Mouse (Mus musculus): Measurements from ENCODE around the gene Cdh8.
"Not testable (repeated sequence)": the region's sequence is repeated elsewhere in the genome, so short reads cannot be mapped to it uniquely, and the experiment has no call there.

Gene Cdh8

DNA sequence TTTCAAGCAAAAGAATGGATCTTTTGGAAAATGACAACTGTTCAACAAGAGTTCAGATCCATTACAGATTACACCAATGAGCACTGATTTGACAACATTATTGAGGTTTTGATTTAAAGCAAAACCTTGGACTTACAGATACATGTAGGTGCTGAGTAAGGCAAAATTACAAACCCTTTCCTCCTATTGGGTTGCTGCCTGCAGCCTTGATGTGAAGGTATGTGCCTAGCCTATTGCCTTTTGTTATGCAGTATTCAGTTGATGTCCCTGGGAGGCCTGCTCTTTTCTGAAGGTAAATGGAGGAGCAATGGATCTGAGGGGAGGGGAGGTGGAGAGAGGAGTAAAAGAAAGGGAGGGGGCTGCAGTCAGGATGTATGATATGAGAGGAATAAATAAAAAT lies 135.9 kb downstream of the Cdh8 start:
- DNase-seq (ENCODE audit: low spot score), result no peak

DNA sequence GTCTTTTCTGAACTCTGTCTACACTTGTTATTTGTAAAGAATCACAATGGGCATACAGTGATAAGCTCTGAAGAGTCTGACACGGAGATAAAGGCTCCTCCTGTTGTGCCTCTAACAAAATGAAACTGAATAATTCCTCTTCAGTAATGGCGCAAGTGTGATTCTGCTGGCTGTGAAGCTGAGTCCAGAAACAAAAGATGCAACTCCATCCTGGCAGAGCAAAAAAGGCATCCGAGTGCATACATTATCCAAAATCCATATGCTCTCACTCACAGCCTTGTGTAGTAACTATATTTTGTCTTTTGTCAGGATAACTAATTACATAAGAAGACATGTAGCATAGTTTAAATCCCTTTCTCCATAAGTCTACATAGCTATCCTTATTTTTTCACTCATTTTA lies 149.1 kb downstream of the Cdh8 start:
- DNase-seq (ENCODE audit: low spot score), result no peak

DNA sequence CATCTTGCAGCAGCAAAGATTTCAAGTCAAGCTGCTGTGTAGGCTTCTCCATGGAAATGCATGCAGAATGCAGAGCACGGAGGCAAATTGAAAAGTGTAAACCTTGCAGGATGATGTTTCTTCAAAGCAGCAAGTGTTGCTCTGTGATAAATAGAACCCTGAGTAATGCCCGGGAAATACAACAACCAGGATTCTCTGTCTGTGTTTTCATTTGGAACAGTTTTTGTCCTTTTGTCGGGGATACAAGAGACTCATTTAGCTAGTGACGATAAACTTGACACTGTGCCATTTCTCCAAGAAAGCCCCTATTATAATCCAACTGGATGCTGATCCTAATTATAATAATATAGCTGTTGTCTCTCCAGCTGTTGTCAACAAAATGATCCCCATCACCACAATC lies 181.9 kb downstream of the Cdh8 start:
- no peak for DNase-seq (ENCODE audit: low spot score)

DNA sequence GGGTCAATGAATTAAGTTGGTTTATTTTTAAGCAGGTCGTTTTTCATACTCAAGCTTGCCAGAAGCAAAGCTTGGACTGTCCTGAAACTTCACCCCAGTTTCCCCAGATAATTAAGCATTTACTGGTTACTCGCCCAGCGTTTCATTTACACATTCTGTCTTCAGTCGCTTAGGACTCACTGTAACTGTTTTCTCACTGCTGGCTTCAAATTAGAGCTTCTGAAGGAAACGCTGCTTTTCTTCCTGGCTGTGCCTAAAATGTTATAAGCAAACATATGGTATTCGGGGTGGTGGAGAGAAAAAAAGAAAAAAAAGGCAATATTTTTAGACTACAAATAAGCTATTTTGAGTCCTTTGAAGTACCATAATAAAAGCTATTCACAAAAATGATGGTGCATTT lies 192.6 kb downstream of the Cdh8 start:
- DNase-seq (ENCODE audit: low spot score), result no peak

DNA sequence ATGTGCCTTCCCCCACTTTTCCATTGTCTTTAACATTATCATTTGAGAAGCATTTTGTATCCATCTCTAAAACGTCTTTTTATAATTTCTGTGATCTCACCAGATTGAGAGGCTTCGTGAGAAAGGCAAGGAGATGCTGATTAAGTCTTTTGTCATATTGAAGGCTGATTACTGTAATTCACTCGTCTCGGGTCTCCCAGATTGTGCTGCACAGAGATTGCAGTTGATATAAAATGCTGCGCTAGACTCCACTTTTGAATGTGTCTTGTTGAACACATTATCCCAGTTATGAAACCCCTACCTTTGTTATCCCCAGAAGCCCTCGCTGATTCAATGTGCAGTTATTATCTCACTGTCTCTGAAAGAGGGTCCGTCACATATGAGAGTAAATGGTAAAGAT lies 211.1 kb downstream of the Cdh8 start:
- DNase-seq (ENCODE audit: low spot score), result no peak

DNA sequence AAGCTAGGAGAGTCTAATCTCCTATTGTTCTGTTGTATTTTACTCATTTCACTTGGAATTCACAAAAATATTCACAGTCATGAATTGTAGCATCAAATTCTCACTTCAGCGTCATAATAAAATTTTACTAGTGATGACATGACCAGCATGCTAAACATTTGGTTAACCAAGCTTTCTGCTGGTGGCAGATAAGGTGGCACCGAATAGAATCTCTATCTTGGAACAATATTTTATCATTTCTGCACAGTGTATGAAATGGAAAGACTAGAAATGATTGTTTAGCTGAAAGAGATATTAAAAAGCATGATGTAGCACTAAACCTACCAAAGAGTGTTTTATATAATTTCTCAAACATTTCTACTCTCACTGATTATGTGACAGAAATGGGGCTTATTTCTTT lies 225.6 kb downstream of the Cdh8 start:
- no peak for DNase-seq (ENCODE audit: low spot score)

DNA sequence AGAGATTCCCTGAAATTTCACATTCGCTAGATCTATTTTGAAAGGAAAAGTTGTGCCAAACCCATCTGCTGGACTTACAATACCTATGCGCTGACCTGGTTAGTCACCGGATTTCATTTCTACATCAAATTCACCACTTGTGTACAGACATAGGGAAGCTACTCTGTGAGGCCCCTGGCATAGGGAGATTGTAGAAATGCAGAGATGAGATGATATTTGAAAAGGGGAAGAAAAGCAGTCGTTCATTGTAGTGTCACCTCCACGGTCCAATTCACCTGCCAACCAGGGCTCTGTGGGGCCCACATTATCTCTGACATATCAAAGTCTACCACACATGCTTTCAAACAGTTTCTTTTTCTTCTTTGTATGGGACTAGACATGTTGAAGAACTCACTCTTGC lies 229.4 kb downstream of the Cdh8 start:
- no peak for DNase-seq (ENCODE audit: low spot score)

DNA sequence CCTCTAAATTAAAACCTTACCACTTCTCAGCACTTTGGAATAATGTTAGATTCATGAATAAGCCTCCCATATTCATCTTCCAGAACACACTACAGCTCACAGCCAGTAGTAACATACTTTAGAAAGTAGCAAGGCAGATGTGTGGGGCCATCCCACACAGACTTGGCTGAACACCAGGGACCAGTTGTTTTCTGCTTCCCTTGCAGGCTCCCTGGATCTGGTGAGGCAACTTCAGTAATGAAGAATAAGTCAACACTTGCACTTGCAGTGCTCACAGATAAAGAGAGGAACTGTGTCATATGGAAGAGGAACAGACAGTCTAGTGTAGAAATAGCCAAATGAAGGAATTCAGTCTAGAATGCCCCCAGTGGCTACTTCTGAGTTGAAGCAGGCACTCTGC lies 232.1 kb downstream of the Cdh8 start:
- no peak for DNase-seq (ENCODE audit: low spot score)

GRCm38 (mm10) chr8:99166966-99167365 lies 249.3 kb downstream of the Cdh8 start:
- no peak for DNase-seq (ENCODE audit: low spot score)

DNA sequence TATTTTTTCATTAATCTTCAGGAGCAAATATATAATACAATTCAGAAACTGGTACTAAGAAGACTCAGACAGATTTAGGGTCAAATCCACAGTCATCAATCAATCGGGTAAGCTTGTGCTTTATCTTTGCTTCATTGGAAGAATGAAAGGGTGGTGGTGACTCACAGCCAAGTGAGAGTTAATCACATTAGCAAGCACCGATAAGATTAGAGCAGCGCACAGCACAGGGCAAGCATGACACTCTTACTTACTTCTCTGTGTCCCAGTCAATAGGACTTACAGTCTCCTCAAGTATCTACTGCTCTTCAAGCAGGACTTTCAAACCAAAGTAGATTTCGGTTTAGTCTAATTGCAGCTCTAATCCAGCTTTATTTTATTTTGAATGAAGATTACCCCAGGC lies 254.6 kb downstream of the Cdh8 start:
- no peak for DNase-seq (ENCODE audit: low spot score)

- no peak for DNase-seq (ENCODE audit: low spot score)
Observed at GRCm38 (mm10) chr8:99145436-99145835, 270.8 kb downstream of the Cdh8 start.

DNA sequence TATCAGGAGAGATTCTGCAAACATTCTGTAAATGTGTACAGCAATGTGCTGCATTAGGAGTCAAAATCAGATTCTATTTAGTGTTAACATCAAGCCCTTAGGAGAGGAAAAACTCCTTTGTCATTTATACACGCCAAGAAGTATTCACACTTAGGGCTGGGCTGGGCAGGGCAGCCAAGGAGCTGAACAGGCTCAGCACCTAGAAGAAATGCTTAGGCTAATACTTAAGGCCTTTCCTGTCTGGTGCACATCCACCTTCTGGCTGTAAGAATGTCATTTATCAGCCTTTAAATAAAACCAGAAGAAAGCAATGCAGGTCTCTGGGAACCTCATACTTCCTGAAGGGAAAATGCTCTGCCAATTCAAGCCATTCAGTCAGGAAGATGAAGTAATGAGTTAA lies 271.5 kb downstream of the Cdh8 start:
- not testable (repeated sequence) for DNase-seq (ENCODE audit: low spot score)

GRCm38 (mm10) chr8:99098453-99098852 lies 317.8 kb downstream of the Cdh8 start:
- no peak for DNase-seq (ENCODE audit: low spot score)

GRCm38 (mm10) chr8:99051344-99051743 lies 364.9 kb downstream of the Cdh8 start:
- no peak for DNase-seq (ENCODE audit: low spot score)

DNA sequence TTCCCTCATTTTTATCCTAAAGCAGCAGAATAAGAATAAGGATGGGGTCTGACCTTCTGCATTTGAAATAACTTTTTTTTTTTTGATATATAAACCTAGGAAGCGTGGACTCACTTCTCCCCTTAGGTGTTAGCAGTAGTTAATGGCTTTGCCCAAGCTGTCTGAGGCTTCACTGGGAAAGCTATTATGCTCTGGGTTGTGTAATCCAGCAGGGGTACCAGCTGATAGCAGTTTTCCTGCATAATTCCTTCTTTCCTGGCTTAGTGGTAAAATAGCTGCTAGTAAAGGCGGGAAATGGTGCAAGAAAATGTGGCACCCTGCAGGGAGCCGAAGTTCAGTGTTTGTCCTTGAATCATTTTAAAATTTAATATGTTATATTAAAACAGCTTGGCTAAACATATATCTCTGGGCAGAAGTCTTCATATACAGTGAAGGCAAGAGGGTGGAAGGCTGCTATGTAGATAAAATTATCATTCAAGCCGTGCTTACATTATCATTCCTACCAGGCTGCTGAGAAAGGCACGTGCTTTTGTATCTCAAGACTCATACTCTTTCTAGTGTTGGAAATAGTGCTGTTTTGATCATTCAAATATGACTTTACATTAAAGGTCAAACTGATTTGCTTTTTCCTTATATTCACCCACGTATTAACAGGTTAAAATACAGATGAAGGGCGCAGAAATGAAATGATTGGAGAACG lies 367.5 kb downstream of the Cdh8 start:
- DNase-seq (ENCODE audit: low spot score), result no peak

GRCm38 (mm10) chr8:99040423-99040822 lies 375.8 kb downstream of the Cdh8 start:
- DNase-seq (ENCODE audit: low spot score), result no peak

GRCm38 (mm10) chr8:99031060-99031459 lies 385.2 kb downstream of the Cdh8 start:
- no peak for DNase-seq (ENCODE audit: low spot score)
